Mouse (Mus musculus) G1E (cell line): ENCODE results near the gene Olfr1322. TPM values are rescaled to one million over a fixed set of nuclear protein-coding genes. Genes with fewer than 3 reads are reported as not detected.

Source experiments
- ATAC-seq: 2 replicates; pipeline ENCODE4 v1.8.0; 2016; ENCODE audit warnings: mild to moderate bottlenecking; ENCODE audit not compliant: insufficient number of reproducible peaks, poor library complexity, low FRiP score, severe bottlenecking; ENCODE audit errors: extremely low read depth
- DNase-seq: peaks from one replicate; pipeline ENCODE4 v3.0.0; 2012; ENCODE audit warnings: low spot score
- H3K27me3 ChIP-seq: 2 replicates; pipeline ENCODE4 v1.6.1; 2012; ENCODE audit warnings: mild to moderate bottlenecking, low read length, inconsistent platforms; ENCODE audit not compliant: insufficient read depth
- H3K36me3 ChIP-seq: replicated peaks from 2 replicates; pipeline ENCODE3; 2012; ENCODE audit warnings: mild to moderate bottlenecking, inconsistent platforms
- H3K4me1 ChIP-seq: 2 replicates; pipeline ENCODE4 v1.6.1; 2012; ENCODE audit warnings: low read depth, low read length, inconsistent platforms, mixed read lengths; ENCODE audit not compliant: insufficient read depth
- H3K4me3 ChIP-seq: 2 replicates; pipeline ENCODE4 v1.5.1; 2012; ENCODE audit warnings: low read depth, mild to moderate bottlenecking, inconsistent platforms, low read length, moderate library complexity, mixed read lengths
- H3K9me3 ChIP-seq: replicated peaks from 2 replicates; pipeline ENCODE4 v1.6.1; 2012; ENCODE audit warnings: inconsistent platforms
- CTCF ChIP-seq: IDR thresholded peaks from 2 replicates; pipeline ENCODE4 v1.5.1; 2012; ENCODE audit warnings: low read depth, low read length, inconsistent platforms, mixed read lengths
- GATA1 ChIP-seq: IDR thresholded peaks from 2 replicates; pipeline ENCODE4 v1.6.1; 2012; ENCODE audit warnings: borderline replicate concordance, low read length, inconsistent platforms, mixed read lengths
- GATA2 ChIP-seq: IDR thresholded peaks from 2 replicates; pipeline ENCODE4 v1.6.1; 2012; ENCODE audit warnings: low read depth, low read length, inconsistent platforms, borderline replicate concordance
- POLR2AphosphoS5 ChIP-seq: IDR thresholded peaks from 2 replicates; pipeline ENCODE4 v1.6.1; 2012; ENCODE audit warnings: low read depth, low read length, inconsistent platforms; ENCODE audit not compliant: insufficient replicate concordance
- TAL1 ChIP-seq: conservative IDR thresholded peaks from 2 replicates; pipeline ENCODE4 v1.6.1; 2012; ENCODE audit warnings: low read depth, low read length, inconsistent platforms, mixed read lengths
- polyA plus RNA-seq: library from polyadenylated mRNA; stranded (reverse); fragments of >175 nt; gene quantifications from 2 replicates; pipeline ENCODE4 v1.2.3, GENCODE M21; 2012
- total RNA-seq, 2 experiments: library from RNA; stranded (forward) in 1 of 2; stranded (reverse) in 1 of 2; fragments of 200-1000 nt in 1 of 2; fragments of >200 nt in 1 of 2; fragmentation: Nextera tagmentation in 1 of 2; gene quantifications; 2 replicates each; pipeline ENCODE4 v1.2.3; 2014 to 2017

Gene Olfr1322
- total RNA-seq (2014; fragmentation: Nextera tagmentation) (not detected in 2 replicates), total RNA-seq (2017) (0.05 TPM in 1 of 2 replicates, not detected in the other), polyA plus RNA-seq (not detected in 2 replicates)

- no peak within 1 kb of the TSS for H3K4me3 ChIP-seq
- H3K9me3 ChIP-seq = no peaks in the 10 kb centered on the region
- H3K4me1 ChIP-seq = no peaks in the 10 kb centered on the region
- no peak for ATAC-seq
- no peaks in the 10 kb centered on the region for H3K36me3 ChIP-seq
- no peak for DNase-seq
- H3K27me3 ChIP-seq = no peaks in the 10 kb centered on the region
- no peak for TF ChIP-seq TAL1
- TF ChIP-seq CTCF = no peak
- no peak for TF ChIP-seq GATA2
- no peak for TF ChIP-seq POLR2AphosphoS5
- no peak for TF ChIP-seq GATA1
These were observed at the start of gene Olfr1322 for GRCm38 (mm10) chrX:49891383-49891782. Gene Olfr1322 (minus strand): TSS chrX:49891483.

- H3K4me3 ChIP-seq = no peak overlapping the region
- H3K36me3 ChIP-seq = no peaks in the 10 kb centered on the region
- no peaks in the 10 kb centered on the region for H3K27me3 ChIP-seq
- H3K9me3 ChIP-seq = no peaks in the 10 kb centered on the region
- TF ChIP-seq CTCF = no peak
- DNase-seq (no peak), ATAC-seq (no peak)
- no peaks in the 10 kb centered on the region for H3K4me1 ChIP-seq
These were observed 13.5 kb downstream of the Olfr1322 start for GRCm38 (mm10) chrX:49877651-49878349.

Other genes with a start within 250 kb of the Olfr1322 start
- gene Olfr1320, start 219.2 kb downstream of the Olfr1322 start, total RNA-seq (2014; fragmentation: Nextera tagmentation) = not detected in 2 replicates
- 0.16 TPM in 1 of 2 replicates, not detected in the other for gene Olfr1320, start 219.2 kb downstream of the Olfr1322 start, total RNA-seq (2017)
- gene Olfr1320, start 219.2 kb downstream of the Olfr1322 start, polyA plus RNA-seq = not detected in 2 replicates
- not detected in 2 replicates for gene Olfr1321, start 156.4 kb downstream of the Olfr1322 start, total RNA-seq (2014; fragmentation: Nextera tagmentation)
- gene Olfr1321, start 156.4 kb downstream of the Olfr1322 start, total RNA-seq (2017) = 0.05 TPM in 1 of 2 replicates, not detected in the other
- not detected in 2 replicates for gene Olfr1321, start 156.4 kb downstream of the Olfr1322 start, polyA plus RNA-seq
- not detected in 2 replicates for gene Igsf1, start 93.7 kb downstream of the Olfr1322 start, total RNA-seq (2014; fragmentation: Nextera tagmentation)
- not detected in 2 replicates for gene Igsf1, start 93.7 kb downstream of the Olfr1322 start, total RNA-seq (2017)
- not detected in 2 replicates for gene Igsf1, start 93.7 kb downstream of the Olfr1322 start, polyA plus RNA-seq
- not detected in 2 replicates for gene Olfr1323, start 127.9 kb upstream of the Olfr1322 start, total RNA-seq (2014; fragmentation: Nextera tagmentation)
- 0.11 and 0.29 TPM in 2 replicates for gene Olfr1323, start 127.9 kb upstream of the Olfr1322 start, total RNA-seq (2017)
- gene Olfr1323, start 127.9 kb upstream of the Olfr1322 start, polyA plus RNA-seq = not detected in 2 replicates